Mouse (Mus musculus): ENCODE data around the gene Flt3l. TPM values are rescaled to one million over a fixed set of nuclear protein-coding genes. Genes with fewer than 3 reads are reported as not detected.
"Not testable (repeated sequence)": the region's sequence is repeated elsewhere in the genome, so short reads cannot be mapped to it uniquely, and the experiment has no call there.

The Flt3l gene
- polyA plus RNA-seq, 1 experiment from 2014 or later = 9.7 TPM

- 85% methylated on average over 6 of the region's 6 CpGs for WGBS
- H3K4me2 ChIP-seq = no peak overlapping the region
- no peak overlapping the region for H3K4me3 ChIP-seq (ENCODE audit: low read depth, low read length)
- H3K9me3 ChIP-seq (ENCODE audit: control insufficient read depth, low read length) = no peaks in the 10 kb centered on the region
- H3K27me3 ChIP-seq (replicated peaks; ENCODE audit: control insufficient read depth, insufficient read depth, low read length) = no peaks in the 10 kb centered on the region
- no peak overlapping the region for H3K27ac ChIP-seq (ENCODE audit: low read depth, low read length)
- DNase-seq (ENCODE audit: low spot score) = no peak
- peaks cover 6% of the 10 kb centered on the region for H3K4me1 ChIP-seq (replicated peaks; ENCODE audit: control insufficient read depth, insufficient read depth, low read length)
- no peaks in the 10 kb centered on the region for H3K36me3 ChIP-seq (ENCODE audit: control insufficient read depth, insufficient read depth, low read length)
- H3K9ac ChIP-seq (ENCODE audit: low read depth, low read length) = no peak overlapping the region
- ATAC-seq (replicated peaks; ENCODE audit: low FRiP score) = no peak
Observed at GRCm38 (mm10) chr7:45100046-45100445, 36.2 kb downstream of the Flt3l start.

- Histone ChIP-seq H3K27me3 (replicated peaks; ENCODE audit: control insufficient read depth, insufficient read depth, low read length) (no peaks in the 10 kb centered on the region), H3K4me2 (no peak overlapping the region), H3K36me3 (ENCODE audit: control insufficient read depth, insufficient read depth, low read length) (no peaks in the 10 kb centered on the region), H3K4me3 (ENCODE audit: low read depth, low read length) (no peak overlapping the region), H3K27ac (ENCODE audit: low read depth, low read length) (no peak overlapping the region), H3K4me1 (replicated peaks; ENCODE audit: control insufficient read depth, insufficient read depth, low read length) (no peaks in the 10 kb centered on the region; the same call in none of the 2 replicates), H3K9me3 (ENCODE audit: control insufficient read depth, low read length) (no peaks in the 10 kb centered on the region), H3K9ac (ENCODE audit: low read depth, low read length) (no peak overlapping the region)
- DNase-seq (ENCODE audit: low spot score) (no peak), ATAC-seq (replicated peaks; ENCODE audit: low FRiP score) (no peak)
- 84% methylated on average over 8 of the region's 8 CpGs for WGBS
Observed at GRCm38 (mm10) chr7:45098541-45099240, 37.5 kb downstream of the Flt3l start.

- no peak for ATAC-seq (replicated peaks; ENCODE audit: low FRiP score)
Observed at GRCm38 (mm10) chr7:45097479-45097878, 38.8 kb downstream of the Flt3l start.

GRCm38 (mm10) chr7:45095965-45096364 is 40.3 kb downstream of the Flt3l start:
- WGBS = 87% methylated on average over 14 of the region's 14 CpGs
- H3K27me3 ChIP-seq (replicated peaks; ENCODE audit: control insufficient read depth, insufficient read depth, low read length); H3K4me2 ChIP-seq; H3K4me3 ChIP-seq (ENCODE audit: low read depth, low read length); DNase-seq (ENCODE audit: low spot score); H3K9ac ChIP-seq (ENCODE audit: low read depth, low read length); H3K9me3 ChIP-seq (ENCODE audit: control insufficient read depth, low read length); H3K36me3 ChIP-seq (ENCODE audit: control insufficient read depth, insufficient read depth, low read length); ATAC-seq (replicated peaks; ENCODE audit: low FRiP score); H3K27ac ChIP-seq (ENCODE audit: low read depth, low read length): not testable (repeated sequence)
- H3K4me1 ChIP-seq (replicated peaks; ENCODE audit: control insufficient read depth, insufficient read depth, low read length) = peaks cover 14% of the 10 kb centered on the region

More at GRCm38 (mm10) chr7:45097479-45097878, 38.8 kb downstream of the Flt3l start:
- no peaks in the 10 kb centered on the region for H3K9me3 ChIP-seq (ENCODE audit: control insufficient read depth, low read length)
- H3K9ac ChIP-seq (ENCODE audit: low read depth, low read length) = 0 out of 2 replicates have a peak overlapping the region, but pooled peaks have one; percentile 37
- H3K27ac ChIP-seq (ENCODE audit: low read depth, low read length) = peak overlapping the region; percentile 30; the same call in 1 of the 2 replicates
- WGBS = 36% methylated on average over 6 of the region's 6 CpGs
- H3K4me1 ChIP-seq (replicated peaks; ENCODE audit: control insufficient read depth, insufficient read depth, low read length) = peaks cover 7% of the 10 kb centered on the region
- no peak overlapping the region for H3K4me3 ChIP-seq (ENCODE audit: low read depth, low read length)
- no peaks in the 10 kb centered on the region for H3K27me3 ChIP-seq (replicated peaks; ENCODE audit: control insufficient read depth, insufficient read depth, low read length)
- no peak for DNase-seq (ENCODE audit: low spot score)
- H3K4me2 ChIP-seq = no peak overlapping the region
- H3K36me3 ChIP-seq (ENCODE audit: control insufficient read depth, insufficient read depth, low read length) = no peaks in the 10 kb centered on the region

GRCm38 (mm10) chr7:45095367-45095766 is 40.9 kb downstream of the Flt3l start:
- Histone ChIP-seq H3K27me3 (replicated peaks; ENCODE audit: control insufficient read depth, insufficient read depth, low read length) (no peaks in the 10 kb centered on the region), H3K4me3 (ENCODE audit: low read depth, low read length) (no peak overlapping the region), H3K4me2 (no peak overlapping the region), H3K27ac (ENCODE audit: low read depth, low read length) (no peak overlapping the region), H3K4me1 (replicated peaks; ENCODE audit: control insufficient read depth, insufficient read depth, low read length) (peaks cover 20% of the 10 kb centered on the region), H3K9me3 (ENCODE audit: control insufficient read depth, low read length) (no peaks in the 10 kb centered on the region), H3K9ac (ENCODE audit: low read depth, low read length) (no peak overlapping the region), H3K36me3 (ENCODE audit: control insufficient read depth, insufficient read depth, low read length) (no peaks in the 10 kb centered on the region)
- 58% methylated on average over 6 of the region's 6 CpGs for WGBS
- ATAC-seq (replicated peaks; ENCODE audit: low FRiP score) (no peak), DNase-seq (ENCODE audit: low spot score) (no peak)

- ATAC-seq (replicated peaks; ENCODE audit: low FRiP score) (no peak), DNase-seq (ENCODE audit: low spot score) (no peak)
- Histone ChIP-seq H3K27ac (ENCODE audit: low read depth, low read length) (no peak overlapping the region), H3K27me3 (replicated peaks; ENCODE audit: control insufficient read depth, insufficient read depth, low read length) (no peaks in the 10 kb centered on the region), H3K4me1 (replicated peaks; ENCODE audit: control insufficient read depth, insufficient read depth, low read length) (peaks cover 23% of the 10 kb centered on the region), H3K9ac (ENCODE audit: low read depth, low read length) (no peak overlapping the region), H3K36me3 (ENCODE audit: control insufficient read depth, insufficient read depth, low read length) (no peaks in the 10 kb centered on the region), H3K9me3 (ENCODE audit: control insufficient read depth, low read length) (no peaks in the 10 kb centered on the region), H3K4me3 (ENCODE audit: low read depth, low read length) (no peak overlapping the region), H3K4me2 (no peak overlapping the region)
- 59% methylated on average over 7 of the region's 7 CpGs for WGBS
Observed at GRCm38 (mm10) chr7:45094121-45094520, 42.1 kb downstream of the Flt3l start.

GRCm38 (mm10) chr7:45093516-45093905 is 42.7 kb downstream of the Flt3l start:
- peaks cover 23% of the 10 kb centered on the region for H3K4me1 ChIP-seq (replicated peaks; ENCODE audit: control insufficient read depth, insufficient read depth, low read length)
- H3K27me3 ChIP-seq (replicated peaks; ENCODE audit: control insufficient read depth, insufficient read depth, low read length) = no peaks in the 10 kb centered on the region
- no peaks in the 10 kb centered on the region for H3K36me3 ChIP-seq (ENCODE audit: control insufficient read depth, insufficient read depth, low read length)
- H3K9ac ChIP-seq (ENCODE audit: low read depth, low read length) = 0 out of 2 replicates have a peak overlapping the region, but pooled peaks have one; percentile 37
- DNase-seq (ENCODE audit: low spot score) (peak; percentile 52), ATAC-seq (replicated peaks; ENCODE audit: low FRiP score) (no peak)
- 24% methylated on average over 18 of the region's 18 CpGs for WGBS
- H3K4me2 ChIP-seq = peak overlapping the region; percentile 70
- 0 out of 2 replicates have a peak overlapping the region, but pooled peaks have one; percentile 14 for H3K4me3 ChIP-seq (ENCODE audit: low read depth, low read length)
- H3K9me3 ChIP-seq (ENCODE audit: control insufficient read depth, low read length) = no peaks in the 10 kb centered on the region
- H3K27ac ChIP-seq (ENCODE audit: low read depth, low read length) = peak overlapping the region; percentile 63; the same call in 1 of the 2 replicates

GRCm38 (mm10) chr7:45092828-45093515 is 43.3 kb downstream of the Flt3l start:
- no peak for ATAC-seq (replicated peaks; ENCODE audit: low FRiP score)
- 34% methylated on average over 12 of the region's 12 CpGs for WGBS
- Histone ChIP-seq H3K4me3 (ENCODE audit: low read depth, low read length) (peak overlapping the region; percentile 14), H3K27me3 (replicated peaks; ENCODE audit: control insufficient read depth, insufficient read depth, low read length) (no peaks in the 10 kb centered on the region), H3K4me2 (peak overlapping the region; percentile 70), H3K4me1 (replicated peaks; ENCODE audit: control insufficient read depth, insufficient read depth, low read length) (peaks cover 23% of the 10 kb centered on the region), H3K9me3 (ENCODE audit: control insufficient read depth, low read length) (no peaks in the 10 kb centered on the region), H3K36me3 (ENCODE audit: control insufficient read depth, insufficient read depth, low read length) (no peaks in the 10 kb centered on the region; the same call in 1 of the 2 replicates), H3K9ac (ENCODE audit: low read depth, low read length) (0 out of 2 replicates have a peak overlapping the region, but pooled peaks have one; percentile 37), H3K27ac (ENCODE audit: low read depth, low read length) (peak overlapping the region; percentile 63)
- DNase-seq (ENCODE audit: low spot score) = no peak
